Mouse (Mus musculus) cerebellum, adult 11-12 months (tissue): ENCODE measurements around the gene Gtpbp8.

Experiments
- DNase-seq: peaks from one replicate; pipeline ENCODE4 v3.0.0; 2022

Gene Gtpbp8

DNA sequence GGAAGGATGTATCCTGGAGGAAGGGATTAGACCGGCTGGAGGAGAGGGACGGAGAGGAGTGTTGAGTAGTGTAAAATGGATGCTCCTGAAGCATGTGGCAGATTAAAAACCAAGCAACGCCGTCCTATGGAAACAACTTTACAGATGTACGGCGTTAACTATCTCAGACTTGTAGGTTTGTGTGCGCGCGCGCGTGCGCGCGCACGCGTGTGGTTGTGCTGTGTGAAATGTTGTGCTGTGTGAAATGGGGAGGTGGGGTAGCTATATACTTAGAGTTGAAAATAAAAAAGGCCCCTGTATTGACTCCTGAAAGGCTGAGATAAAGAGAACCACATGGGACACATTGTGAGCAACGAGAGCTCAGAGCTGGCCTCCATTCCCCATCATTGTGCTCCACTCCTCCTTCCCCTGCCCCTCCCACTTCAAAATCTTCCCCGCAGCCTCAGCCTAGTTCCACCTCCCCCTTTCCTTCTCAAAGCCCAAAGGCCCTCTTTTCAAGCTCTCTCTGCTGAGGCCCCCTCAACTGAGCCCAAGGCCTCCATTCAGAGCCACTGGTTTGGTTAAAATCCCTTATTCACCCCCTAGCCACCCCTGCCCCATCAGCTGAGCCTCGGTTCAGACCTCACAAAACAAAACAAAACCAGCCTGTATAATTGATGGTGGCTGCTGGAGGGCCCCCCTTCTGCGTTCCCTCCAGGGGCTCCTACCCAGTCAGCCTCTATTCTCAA lies 59.0 kb downstream of the Gtpbp8 start:
- no peak for DNase-seq
